Mouse (Mus musculus) forebrain, embryonic 12.5 days (tissue): Measurements from ENCODE around the gene Snf8. TPM values are rescaled to one million over a fixed set of nuclear protein-coding genes. Genes with fewer than 3 reads are reported as not detected.
A peak's percentile ranks its signal among the peaks of the same experiment; 100 is the strongest.

Experiments used
- ATAC-seq: fragments of 200-750 bp; cut with Nextera tagmentation; 2 replicates; pipeline ENCODE4 v1.8.0; 2017; ENCODE audit warnings: moderate TSS enrichment; ENCODE audit not compliant: low FRiP score
- H3K27ac ChIP-seq: fragments of 300-500 bp; sonication (generic); 2 replicates; pipeline ENCODE4 v1.5.1; 2016; ENCODE audit warnings: mild to moderate bottlenecking
- H3K27me3 ChIP-seq: fragments of 300-500 bp; sonication (generic); 2 replicates; pipeline ENCODE4 v1.6.1; 2016; ENCODE audit warnings: mild to moderate bottlenecking
- H3K36me3 ChIP-seq: fragments of 300-500 bp; sonication (generic); replicated peaks from 2 replicates; pipeline ENCODE4 v1.6.1; 2016; ENCODE audit warnings: mild to moderate bottlenecking
- H3K4me1 ChIP-seq: fragments of 300-500 bp; sonication (generic); 2 replicates; pipeline ENCODE4 v1.6.1; 2016
- H3K4me2 ChIP-seq: fragments of 300-500 bp; sonication (generic); 2 replicates; pipeline ENCODE4 v1.6.1; 2016; ENCODE audit warnings: mild to moderate bottlenecking, moderate library complexity
- H3K4me3 ChIP-seq: fragments of 300-500 bp; sonication (generic); replicated peaks from 2 replicates; pipeline ENCODE4 v1.5.1; 2016; ENCODE audit warnings: mild to moderate bottlenecking
- H3K9ac ChIP-seq: fragments of 300-500 bp; sonication (generic); 2 replicates; pipeline ENCODE4 v1.6.1; 2016; ENCODE audit warnings: mild to moderate bottlenecking
- H3K9me3 ChIP-seq: fragments of 300-500 bp; sonication (generic); 2 replicates; pipeline ENCODE4 v1.6.1; 2016
- WGBS: fragments of 180-500 bp; shearing (Covaris S2); methylation state at CpG from one replicate; pipeline ENCODE4 v1.1.7; 2016; 5-methylcytosine and 5-hydroxymethylcytosine counted together
- polyA plus RNA-seq: library from polyadenylated mRNA; unstranded; fragments of >200 nt; fragmentation: Nextera tagmentation; extraction: Ambion mirVana; gene quantifications from 2 replicates; pipeline ENCODE4 v1.2.1, GENCODE M21; 2016

Snf8 gene
- polyA plus RNA-seq, 1 experiment from 2014 or later, result 107 TPM

- H3K4me2 ChIP-seq, result no peak overlapping the region
- H3K27me3 ChIP-seq, result 0 out of 2 replicates have a peak, but pooled peaks cover 11% of the 10 kb centered on the region
- no peaks in the 10 kb centered on the region for H3K9me3 ChIP-seq
- H3K4me1 ChIP-seq, result peaks cover 15% of the 10 kb centered on the region
- H3K27ac ChIP-seq, result no peak overlapping the region
- no peak overlapping the region for H3K4me3 ChIP-seq
- no peak overlapping the region for H3K9ac ChIP-seq
- H3K36me3 ChIP-seq, result no peaks in the 10 kb centered on the region
- ATAC-seq, result no peak
- WGBS, result 79% methylated on average over 2 of the region's 2 CpGs
Observed at GRCm38 (mm10) chr11:96031701-96032100, 3.0 kb upstream of the Snf8 start.

DNA sequence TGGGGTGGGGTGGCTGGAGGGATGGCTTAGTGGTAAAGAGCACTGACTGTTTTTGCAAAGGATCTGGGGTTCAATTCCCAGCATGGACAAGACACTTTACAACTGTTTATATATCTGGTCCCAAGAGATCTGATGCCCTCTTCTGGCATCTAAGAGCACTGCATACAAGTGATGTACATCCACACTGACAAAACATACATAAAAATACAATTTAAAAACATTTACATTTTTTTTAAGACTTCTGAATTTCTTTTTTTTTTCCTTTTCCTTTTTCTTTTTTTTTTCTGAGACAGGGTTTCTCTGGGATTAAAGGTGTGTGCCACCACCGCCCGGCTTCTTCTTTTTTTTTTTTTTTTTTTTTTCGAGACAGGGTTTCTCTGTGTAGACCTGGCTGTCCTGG lies 1.4 kb upstream of the Snf8 start:
- Histone ChIP-seq H3K4me1 (peaks cover 15% of the 10 kb centered on the region), H3K27ac (no peak overlapping the region), H3K4me3 (no peak overlapping the region), H3K36me3 (no peaks in the 10 kb centered on the region), H3K9me3 (no peaks in the 10 kb centered on the region), H3K4me2 (no peak overlapping the region), H3K27me3 (0 out of 2 replicates have a peak, but pooled peaks cover 11% of the 10 kb centered on the region), H3K9ac (no peak overlapping the region)
- 100% methylated on average over 2 of the region's 3 CpGs for WGBS
- ATAC-seq, result no peak

DNA sequence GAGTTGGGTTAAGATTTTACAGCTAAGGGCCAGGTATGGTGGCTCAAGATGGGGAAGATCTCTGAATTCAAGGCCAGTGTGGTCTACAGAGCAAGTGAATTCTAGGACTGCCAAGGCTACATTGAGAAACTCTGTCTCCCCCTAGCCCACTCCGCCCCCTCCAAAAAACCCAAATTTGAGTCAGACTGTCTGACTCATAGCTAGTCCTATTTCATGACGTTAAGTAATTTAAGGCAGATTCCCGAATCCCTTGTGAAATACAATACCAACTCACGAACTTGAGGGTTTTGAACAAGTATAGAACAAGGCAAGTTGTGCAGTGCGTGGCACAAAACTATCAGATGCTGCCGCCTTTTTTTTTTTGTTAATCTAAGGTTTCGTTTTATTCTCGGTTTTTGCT lies 569 bp upstream of the Snf8 start:
- Histone ChIP-seq H3K27me3 (0 out of 2 replicates have a peak, but pooled peaks cover 11% of the 10 kb centered on the region), H3K9ac (peak overlapping the region; percentile 74; the same call in 1 of the 2 replicates), H3K36me3 (peaks cover 6% of the 10 kb centered on the region), H3K27ac (no peak overlapping the region), H3K4me3 (peak overlapping the region; percentile 78), H3K9me3 (no peaks in the 10 kb centered on the region), H3K4me2 (peak overlapping the region; percentile 98), H3K4me1 (peaks cover 15% of the 10 kb centered on the region)
- no peak for ATAC-seq
- 47% methylated on average over 8 of the region's 8 CpGs for WGBS

DNA sequence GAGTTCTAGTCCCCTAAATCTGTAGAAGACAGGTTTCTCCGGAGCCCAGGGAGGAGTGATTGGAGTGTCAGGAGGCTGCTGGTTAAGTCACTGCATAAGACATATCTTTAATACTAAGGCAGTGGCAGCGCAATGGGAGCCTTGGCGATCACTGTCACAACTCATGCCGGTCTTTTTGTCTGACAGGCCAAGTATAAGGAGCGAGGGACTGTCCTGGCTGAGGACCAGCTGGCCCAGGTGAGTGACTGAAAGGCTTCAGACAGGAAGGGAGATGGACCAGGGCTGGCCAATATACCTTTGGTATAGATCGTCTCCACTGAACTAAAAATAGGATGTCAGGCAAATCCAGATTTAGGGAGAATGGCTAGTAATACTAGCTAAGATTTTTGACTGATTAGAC lies 448 bp downstream of the Snf8 start:
- H3K36me3 ChIP-seq, result peaks cover 14% of the 10 kb centered on the region
- peaks cover 15% of the 10 kb centered on the region for H3K4me1 ChIP-seq
- 10% methylated on average over 6 of the region's 6 CpGs for WGBS
- peak overlapping the region; percentile 78 for H3K4me3 ChIP-seq
- no peaks in the 10 kb centered on the region for H3K9me3 ChIP-seq
- H3K9ac ChIP-seq, result peak overlapping the region; percentile 74
- H3K27me3 ChIP-seq, result 0 out of 2 replicates have a peak, but pooled peaks cover 6% of the 10 kb centered on the region
- peak overlapping the region; percentile 98 for H3K4me2 ChIP-seq
- peak; percentile 23 for ATAC-seq
- peak overlapping the region; percentile 50; the same call in 1 of the 2 replicates for H3K27ac ChIP-seq

GRCm38 (mm10) chr11:96037499-96037898 lies 2.8 kb downstream of the Snf8 start:
- no peaks in the 10 kb centered on the region for H3K9me3 ChIP-seq
- peaks cover 15% of the 10 kb centered on the region for H3K4me1 ChIP-seq
- H3K27me3 ChIP-seq, result no peaks in the 10 kb centered on the region
- 91% methylated on average over 5 of the region's 5 CpGs for WGBS
- no peak overlapping the region for H3K27ac ChIP-seq
- H3K9ac ChIP-seq, result no peak overlapping the region
- peaks cover 25% of the 10 kb centered on the region for H3K36me3 ChIP-seq
- no peak overlapping the region for H3K4me2 ChIP-seq
- ATAC-seq, result no peak
- H3K4me3 ChIP-seq, result no peak overlapping the region

GRCm38 (mm10) chr11:96038560-96038959 lies 3.9 kb downstream of the Snf8 start:
- Histone ChIP-seq H3K4me2 (no peak overlapping the region), H3K9ac (no peak overlapping the region), H3K36me3 (peaks cover 29% of the 10 kb centered on the region), H3K27me3 (no peaks in the 10 kb centered on the region), H3K27ac (no peak overlapping the region), H3K4me1 (peaks cover 15% of the 10 kb centered on the region), H3K9me3 (no peaks in the 10 kb centered on the region), H3K4me3 (no peak overlapping the region)
- no peak for ATAC-seq
- WGBS, result 100% methylated on average over 1 of the region's 1 CpGs

DNA sequence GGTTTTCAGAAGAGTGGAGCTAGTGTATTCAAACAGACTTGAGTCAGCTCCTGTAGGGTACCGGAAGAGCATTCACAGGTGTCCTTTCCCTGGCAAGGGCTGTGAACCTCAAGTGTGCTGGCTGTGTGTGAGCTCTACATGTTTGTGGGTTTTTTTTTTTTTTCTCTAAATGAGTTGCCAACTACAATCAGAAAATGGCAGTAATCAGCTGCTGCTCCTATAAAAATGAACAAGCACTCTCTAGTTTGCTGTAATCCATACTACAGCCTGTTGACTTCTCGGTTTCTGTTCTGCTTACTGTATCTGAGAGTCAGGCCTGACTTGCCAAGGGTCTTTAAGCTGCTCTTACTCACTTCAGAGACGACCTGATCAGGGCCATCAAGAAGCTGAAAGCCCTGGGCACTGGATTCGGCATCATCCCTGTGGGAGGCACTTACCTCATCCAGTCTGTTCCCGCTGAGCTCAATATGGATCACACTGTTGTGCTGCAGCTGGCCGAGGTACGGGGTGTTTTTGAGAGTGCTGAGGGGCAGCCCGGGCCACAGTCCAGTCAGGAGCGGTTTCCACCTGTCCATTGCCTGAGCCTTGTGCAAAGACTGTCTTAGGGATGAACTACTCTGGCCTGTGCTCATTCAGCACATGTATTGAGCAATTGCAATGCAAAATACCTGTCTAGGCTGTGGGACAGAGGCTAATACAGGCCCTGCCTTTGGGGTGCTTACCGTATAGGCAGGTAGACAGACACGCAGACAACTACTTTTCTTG lies 10.3 kb downstream of the Snf8 start:
- WGBS, result 88% methylated on average over 11 of the region's 11 CpGs
- Histone ChIP-seq H3K9me3 (no peaks in the 10 kb centered on the region), H3K4me3 (no peak overlapping the region), H3K4me2 (no peak overlapping the region), H3K27me3 (no peaks in the 10 kb centered on the region), H3K4me1 (no peaks in the 10 kb centered on the region), H3K36me3 (peaks cover 67% of the 10 kb centered on the region), H3K27ac (no peak overlapping the region), H3K9ac (no peak overlapping the region)
- no peak for ATAC-seq

GRCm38 (mm10) chr11:96046028-96046427 lies 11.3 kb downstream of the Snf8 start:
- 88% methylated on average over 8 of the region's 8 CpGs for WGBS
- Histone ChIP-seq H3K4me3 (no peak overlapping the region), H3K9me3 (no peaks in the 10 kb centered on the region), H3K27me3 (no peaks in the 10 kb centered on the region), H3K36me3 (peaks cover 73% of the 10 kb centered on the region), H3K27ac (no peak overlapping the region), H3K4me1 (no peaks in the 10 kb centered on the region), H3K9ac (no peak overlapping the region), H3K4me2 (no peak overlapping the region)
- ATAC-seq, result no peak

DNA sequence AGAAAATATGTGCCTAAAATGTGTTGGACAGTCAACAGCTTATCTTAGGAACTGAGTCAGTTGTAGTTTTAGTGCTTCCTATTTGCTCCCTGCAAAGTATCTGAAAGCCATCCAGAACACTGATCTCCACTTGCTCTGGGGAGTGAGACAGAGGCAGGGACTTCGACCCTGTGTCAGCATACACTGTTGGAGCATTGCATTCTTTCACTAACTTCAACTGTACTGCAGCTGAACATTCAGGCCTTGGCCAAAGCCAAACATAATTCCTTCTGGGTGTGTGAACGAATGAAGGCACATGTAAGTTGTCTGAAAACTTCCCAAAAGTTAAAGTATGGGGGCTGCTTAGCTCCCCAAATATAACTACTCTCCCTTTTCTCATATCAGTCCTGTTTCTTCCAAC lies 12.1 kb downstream of the Snf8 start:
- H3K9me3 ChIP-seq, result no peaks in the 10 kb centered on the region
- 88% methylated on average over 2 of the region's 2 CpGs for WGBS
- H3K4me2 ChIP-seq, result no peak overlapping the region
- peaks cover 77% of the 10 kb centered on the region for H3K36me3 ChIP-seq
- no peak overlapping the region for H3K4me3 ChIP-seq
- no peak overlapping the region for H3K9ac ChIP-seq
- H3K27me3 ChIP-seq, result no peaks in the 10 kb centered on the region
- no peak overlapping the region for H3K27ac ChIP-seq
- no peak for ATAC-seq
- H3K4me1 ChIP-seq, result no peaks in the 10 kb centered on the region

- 88% methylated on average over 4 of the region's 4 CpGs for WGBS
- Histone ChIP-seq H3K36me3 (peaks cover 83% of the 10 kb centered on the region), H3K27ac (no peak overlapping the region), H3K27me3 (no peaks in the 10 kb centered on the region), H3K4me1 (no peaks in the 10 kb centered on the region), H3K4me3 (no peak overlapping the region), H3K9ac (no peak overlapping the region), H3K4me2 (no peak overlapping the region), H3K9me3 (no peaks in the 10 kb centered on the region)
- no peak for ATAC-seq
Observed at GRCm38 (mm10) chr11:96047469-96048373, 13.0 kb downstream of the Snf8 start.

- H3K9me3 ChIP-seq, result no peaks in the 10 kb centered on the region
- H3K36me3 ChIP-seq, result peaks cover 91% of the 10 kb centered on the region
- no peak overlapping the region for H3K27ac ChIP-seq
- H3K9ac ChIP-seq, result no peak overlapping the region
- no peak overlapping the region for H3K4me3 ChIP-seq
- H3K4me2 ChIP-seq, result no peak overlapping the region
- no peaks in the 10 kb centered on the region for H3K27me3 ChIP-seq
- H3K4me1 ChIP-seq, result no peaks in the 10 kb centered on the region
- WGBS, result 75% methylated on average over 4 of the region's 4 CpGs
- ATAC-seq, result no peak
Observed at GRCm38 (mm10) chr11:96049939-96050338, 15.3 kb downstream of the Snf8 start.

DNA sequence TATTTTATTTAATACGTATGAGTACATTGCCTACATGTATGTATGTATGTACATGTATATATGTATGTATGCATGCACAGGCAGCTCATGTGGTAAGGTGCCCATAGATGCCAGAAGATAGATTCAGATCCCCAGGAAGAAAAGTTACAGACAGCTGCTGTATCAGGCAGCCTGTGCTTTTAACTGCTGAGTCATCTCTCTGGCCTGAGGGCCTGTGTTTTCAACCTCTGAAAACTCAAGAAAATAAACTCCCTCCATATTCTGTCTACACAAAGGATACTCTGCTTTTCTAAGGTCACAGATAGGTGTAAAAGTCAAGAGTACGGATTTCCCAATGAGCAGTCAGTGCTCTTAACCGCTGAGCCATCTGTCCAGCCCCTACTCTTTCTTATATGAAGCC lies 16.2 kb downstream of the Snf8 start:
- Histone ChIP-seq H3K9me3 (no peaks in the 10 kb centered on the region), H3K4me1 (no peaks in the 10 kb centered on the region), H3K36me3 (peaks cover 94% of the 10 kb centered on the region), H3K4me2 (no peak overlapping the region), H3K27ac (no peak overlapping the region), H3K4me3 (no peak overlapping the region), H3K27me3 (no peaks in the 10 kb centered on the region), H3K9ac (no peak overlapping the region)
- ATAC-seq, result no peak
- WGBS, result 93% methylated on average over 3 of the region's 3 CpGs
